Mouse (Mus musculus): ENCODE data around the gene Nr2c2. TPM values are rescaled to one million over a fixed set of nuclear protein-coding genes. Genes with fewer than 3 reads are reported as not detected.
"Not testable (repeated sequence)": the region's sequence is repeated elsewhere in the genome, so short reads cannot be mapped to it uniquely, and the experiment has no call there.

Nr2c2 gene
- 10 to 100 TPM; 20.0 to 24.9 (median 21.8) TPM for total RNA-seq (2022)

GRCm38 (mm10) chr6:92091130-92091591 is at the start of gene Nr2c2:
Gene Nr2c2, plus strand, starts transcription at chr6:92091390.
- DNase-seq (ENCODE audit: low spot score): peak; percentile 82

- no peak for DNase-seq (ENCODE audit: low spot score)
Measured at GRCm38 (mm10) chr6:92042055-92042454, 49.1 kb upstream of the Nr2c2 start.

- DNase-seq (ENCODE audit: low spot score): no peak
Measured at GRCm38 (mm10) chr6:92042850-92043249, 48.3 kb upstream of the Nr2c2 start.

GRCm38 (mm10) chr6:92057768-92058167 is 33.4 kb upstream of the Nr2c2 start:
- no peak for DNase-seq (ENCODE audit: low spot score)

- DNase-seq (ENCODE audit: low spot score): peak; percentile 38
Measured at GRCm38 (mm10) chr6:92061725-92062124, 29.5 kb upstream of the Nr2c2 start.

GRCm38 (mm10) chr6:92063452-92063851 is 27.7 kb upstream of the Nr2c2 start:
- no peak for DNase-seq (ENCODE audit: low spot score)

GRCm38 (mm10) chr6:92064101-92064500 is 27.1 kb upstream of the Nr2c2 start:
- no peak for DNase-seq (ENCODE audit: low spot score)

- peak; percentile 40 for DNase-seq (ENCODE audit: low spot score)
Measured at GRCm38 (mm10) chr6:92065721-92066496, 25.3 kb upstream of the Nr2c2 start.

GRCm38 (mm10) chr6:92067146-92067790 is 23.9 kb upstream of the Nr2c2 start:
- peak; percentile 72 for DNase-seq (ENCODE audit: low spot score)

GRCm38 (mm10) chr6:92071121-92071839 is 19.9 kb upstream of the Nr2c2 start:
- no peak for DNase-seq (ENCODE audit: low spot score)

GRCm38 (mm10) chr6:92080730-92081129 is 10.5 kb upstream of the Nr2c2 start:
- no peak for DNase-seq (ENCODE audit: low spot score)

- no peak for DNase-seq (ENCODE audit: low spot score)
Measured at GRCm38 (mm10) chr6:92082756-92083155, 8.4 kb upstream of the Nr2c2 start.

GRCm38 (mm10) chr6:92084932-92085331 is 6.3 kb upstream of the Nr2c2 start:
- DNase-seq (ENCODE audit: low spot score): no peak

GRCm38 (mm10) chr6:92089141-92089540 is 2.0 kb upstream of the Nr2c2 start:
- DNase-seq (ENCODE audit: low spot score): not testable (repeated sequence)

- DNase-seq (ENCODE audit: low spot score): no peak
Measured at GRCm38 (mm10) chr6:92089982-92090381, 1.2 kb upstream of the Nr2c2 start.

- no peak for DNase-seq (ENCODE audit: low spot score)
Measured at GRCm38 (mm10) chr6:92090497-92090896, 693 bp upstream of the Nr2c2 start.

- peak; percentile 99 for DNase-seq (ENCODE audit: low spot score)
Measured at GRCm38 (mm10) chr6:92091767-92092489, 738 bp downstream of the Nr2c2 start.

- no peak for DNase-seq (ENCODE audit: low spot score)
Measured at GRCm38 (mm10) chr6:92092737-92093136, 1.5 kb downstream of the Nr2c2 start.

- no peak for DNase-seq (ENCODE audit: low spot score)
Measured at GRCm38 (mm10) chr6:92093869-92094268, 2.7 kb downstream of the Nr2c2 start.

- DNase-seq (ENCODE audit: low spot score): no peak
Measured at GRCm38 (mm10) chr6:92100679-92101360, 9.6 kb downstream of the Nr2c2 start.

- DNase-seq (ENCODE audit: low spot score): no peak
Measured at GRCm38 (mm10) chr6:92124547-92124946, 33.4 kb downstream of the Nr2c2 start.

Data from heart, adult 8-10 months (tissue).